Mouse (Mus musculus): ENCODE measurements around the gene Trp53i13. TPM values are rescaled to one million over a fixed set of nuclear protein-coding genes. Genes with fewer than 3 reads are reported as not detected.

The Trp53i13 gene
- total and polyA plus RNA-seq, 2 experiments, result 1.6 to 6.2 TPM

- no peaks in the 10 kb centered on the region for H3K4me1 ChIP-seq (ENCODE audit: control insufficient read depth, insufficient read depth, low read length)
- no peak overlapping the region for H3K27ac ChIP-seq (replicated peaks; ENCODE audit: insufficient read depth, low read depth, low read length)
- no peaks in the 10 kb centered on the region for H3K27me3 ChIP-seq (ENCODE audit: control insufficient read depth, insufficient read depth, low read length)
- no peak overlapping the region for H3K4me3 ChIP-seq (ENCODE audit: insufficient read depth, low read depth, low read length)
- H3K79me2 ChIP-seq (ENCODE audit: control insufficient read depth, insufficient read depth, low read length), result 0 out of 2 replicates have a peak, but pooled peaks cover 3% of the 10 kb centered on the region
- no peak for DNase-seq (ENCODE audit: extremely low read depth, low read depth, low spot score)
- WGBS, result 84% methylated on average over 3 of the region's 3 CpGs
- peaks cover 5% of the 10 kb centered on the region; the same call in 1 of the 2 replicates for H3K36me3 ChIP-seq (ENCODE audit: control insufficient read depth, insufficient read depth, low read length)
- no peak overlapping the region for H3K9ac ChIP-seq (ENCODE audit: low read depth, low read length)
- TF ChIP-seq CTCF (IDR thresholded peaks at IDR 0.05; ENCODE audit: low read depth, low read length), result no peak; the same call in 1 of the 2 replicates
- TF ChIP-seq POLR2A (IDR thresholded peaks at IDR 0.05; ENCODE audit: extremely low read depth, insufficient read depth, low read length), result no peak
Measured at GRCm38 (mm10) chr11:77525804-77526486, 10.2 kb upstream of the Trp53i13 start.

DNA sequence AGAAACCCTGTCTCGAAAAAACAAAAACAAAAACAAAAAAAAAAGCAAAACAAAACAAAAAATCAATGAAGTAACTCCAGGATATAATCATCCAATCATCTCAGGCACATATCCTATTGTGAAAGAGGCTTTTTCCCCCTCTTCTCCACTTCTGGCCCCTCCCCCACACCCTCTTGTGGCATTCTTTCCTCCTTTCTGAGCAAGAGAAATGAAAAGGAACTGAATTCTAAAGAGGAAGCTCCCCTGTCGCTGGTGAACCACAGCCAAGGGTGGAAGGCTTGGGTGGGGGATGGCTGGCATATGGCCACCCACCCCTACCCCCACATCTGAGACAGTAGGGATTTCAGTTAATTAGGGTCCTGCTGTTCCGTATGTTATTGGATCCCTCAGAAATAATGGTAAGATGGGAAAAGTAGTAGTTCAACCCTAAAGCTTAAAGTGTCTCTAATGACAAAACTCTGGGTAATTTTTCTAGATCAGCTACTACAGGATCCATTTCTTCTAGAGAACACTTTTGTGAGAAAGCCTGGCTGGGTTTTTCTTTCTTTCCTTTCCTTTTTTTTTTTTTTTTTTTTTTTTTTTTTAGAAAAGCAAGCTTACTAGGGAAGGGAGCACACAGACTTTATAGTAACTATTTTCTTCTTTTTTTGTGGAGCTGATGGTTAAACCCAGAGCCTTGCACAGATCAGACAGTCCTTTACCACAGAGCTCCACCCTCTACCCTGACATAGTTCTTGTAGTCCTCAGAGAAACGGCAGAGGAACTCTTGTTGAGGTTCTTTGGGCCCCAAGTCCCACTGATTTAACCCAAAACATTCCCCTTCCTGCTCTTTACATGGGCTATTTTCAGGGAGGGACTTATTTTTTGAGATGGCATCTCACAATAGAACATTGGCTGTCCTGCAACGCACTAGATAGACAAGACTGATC is 5.1 kb upstream of the Trp53i13 start:
- 78% methylated on average over 5 of the region's 5 CpGs for WGBS
- no peak overlapping the region for H3K27ac ChIP-seq (replicated peaks; ENCODE audit: insufficient read depth, low read depth, low read length)

GRCm38 (mm10) chr11:77519043-77519442 is 3.3 kb upstream of the Trp53i13 start, which contains the start of gene Gm10392:
TSS of gene Gm10392 (minus strand) at chr11:77519198.
- Histone ChIP-seq H3K79me2 (ENCODE audit: control insufficient read depth, insufficient read depth, low read length) (peaks cover 13% of the 10 kb centered on the region; the same call in 1 of the 2 replicates), H3K4me3 (ENCODE audit: insufficient read depth, low read depth, low read length) (no peak within 1 kb of the TSS), H3K27ac (replicated peaks; ENCODE audit: insufficient read depth, low read depth, low read length) (peak within 1 kb of the TSS; percentile 4; the same call in 1 of the 2 replicates), H3K9ac (ENCODE audit: low read depth, low read length) (no peak within 1 kb of the TSS), H3K4me1 (ENCODE audit: control insufficient read depth, insufficient read depth, low read length) (peaks cover 18% of the 10 kb centered on the region), H3K27me3 (ENCODE audit: control insufficient read depth, insufficient read depth, low read length) (no peaks in the 10 kb centered on the region), H3K36me3 (ENCODE audit: control insufficient read depth, insufficient read depth, low read length) (peaks cover 14% of the 10 kb centered on the region)
- DNase-seq (ENCODE audit: extremely low read depth, low read depth, low spot score), result no peak
- TF ChIP-seq CTCF (IDR thresholded peaks at IDR 0.05; ENCODE audit: low read depth, low read length) (no peak), POLR2A (IDR thresholded peaks at IDR 0.05; ENCODE audit: extremely low read depth, insufficient read depth, low read length) (no peak)
- WGBS, result 69% methylated on average over 5 of the region's 5 CpGs

More for the DNA sequence above, 5.1 kb upstream of the Trp53i13 start:
- H3K9ac ChIP-seq (ENCODE audit: low read depth, low read length), result no peak overlapping the region
- no peaks in the 10 kb centered on the region for H3K27me3 ChIP-seq (ENCODE audit: control insufficient read depth, insufficient read depth, low read length)
- no peak for DNase-seq (ENCODE audit: extremely low read depth, low read depth, low spot score)
- H3K4me3 ChIP-seq (ENCODE audit: insufficient read depth, low read depth, low read length), result no peak overlapping the region
- H3K79me2 ChIP-seq (ENCODE audit: control insufficient read depth, insufficient read depth, low read length), result peaks cover 10% of the 10 kb centered on the region; the same call in 1 of the 2 replicates
- peaks cover 12% of the 10 kb centered on the region for H3K4me1 ChIP-seq (ENCODE audit: control insufficient read depth, insufficient read depth, low read length)
- peaks cover 14% of the 10 kb centered on the region for H3K36me3 ChIP-seq (ENCODE audit: control insufficient read depth, insufficient read depth, low read length)
- no peak for TF ChIP-seq CTCF (IDR thresholded peaks at IDR 0.05; ENCODE audit: low read depth, low read length)
- no peak for TF ChIP-seq POLR2A (IDR thresholded peaks at IDR 0.05; ENCODE audit: extremely low read depth, insufficient read depth, low read length)

- H3K27me3 ChIP-seq (ENCODE audit: control insufficient read depth, insufficient read depth, low read length), result no peaks in the 10 kb centered on the region
- no peak overlapping the region for H3K4me3 ChIP-seq (ENCODE audit: insufficient read depth, low read depth, low read length)
- DNase-seq (ENCODE audit: extremely low read depth, low read depth, low spot score), result peak; percentile 54
- TF ChIP-seq POLR2A (IDR thresholded peaks at IDR 0.05; ENCODE audit: extremely low read depth, insufficient read depth, low read length) (no peak), CTCF (IDR thresholded peaks at IDR 0.05; ENCODE audit: low read depth, low read length) (no peak)
- peaks cover 10% of the 10 kb centered on the region; the same call in 1 of the 2 replicates for H3K79me2 ChIP-seq (ENCODE audit: control insufficient read depth, insufficient read depth, low read length)
- peaks cover 12% of the 10 kb centered on the region for H3K36me3 ChIP-seq (ENCODE audit: control insufficient read depth, insufficient read depth, low read length)
- 61% methylated on average over 27 of the region's 27 CpGs for WGBS
- H3K9ac ChIP-seq (ENCODE audit: low read depth, low read length), result no peak overlapping the region
- peak overlapping the region; percentile 4; the same call in 1 of the 2 replicates for H3K27ac ChIP-seq (replicated peaks; ENCODE audit: insufficient read depth, low read depth, low read length)
- H3K4me1 ChIP-seq (ENCODE audit: control insufficient read depth, insufficient read depth, low read length), result peaks cover 18% of the 10 kb centered on the region
Measured at GRCm38 (mm10) chr11:77518051-77518798, 2.4 kb upstream of the Trp53i13 start.
